Mouse (Mus musculus): ENCODE measurements around the gene Hibadh.

The Hibadh gene

DNA sequence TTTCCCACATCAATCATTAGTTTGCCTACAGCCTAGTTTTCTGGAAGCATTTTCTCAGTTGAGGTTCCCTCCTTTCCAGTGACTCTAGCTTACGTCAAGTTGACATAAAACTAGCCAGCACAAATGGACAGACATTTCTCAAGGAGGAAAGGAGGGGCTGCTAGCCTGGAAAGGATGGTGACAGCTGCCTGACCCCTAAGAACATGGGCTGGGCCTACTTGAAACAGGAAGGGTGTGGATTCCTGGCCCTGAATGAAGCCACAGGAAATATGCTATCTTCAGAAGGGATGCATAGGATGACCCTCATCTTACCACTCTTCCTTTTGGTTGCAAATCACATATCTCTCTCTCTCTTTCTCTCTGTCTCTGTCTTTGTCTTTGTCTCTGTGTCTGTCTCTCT lies 138.7 kb downstream of the Hibadh start:
- no peak for DNase-seq

Measured in kidney, adult 18-20 months (tissue).